Comparison of ENCODE assay signal across 8 mouse cellular contexts in genomic region chr16:50799145-50799794, GRCm38 (mm10).
DNase-seq lines count a peak whose midpoint lies in the region; ATAC-seq and TF ChIP-seq lines count a peak whose summit lies in the region.

No protein-coding gene starts in this region.

- H3K4me2 ChIP-seq in forebrain, postnatal 0 days (ENCODE audit: low read depth) = no peak overlapping the region
- H3K4me2 ChIP-seq in kidney, embryonic 16.5 days (replicated peaks; ENCODE audit: low read depth, low read length) = no peak overlapping the region
- H3K4me2 ChIP-seq in limb, embryonic 14.5 days (replicated peaks; ENCODE audit: low read depth, low read length, severe bottlenecking) = no peak overlapping the region

- 47% methylated on average over 10 of the region's 10 CpGs for WGBS in forebrain, postnatal 0 days
- WGBS in kidney, embryonic 16.5 days = 48% methylated on average over 10 of the region's 10 CpGs
- WGBS in limb, embryonic 14.5 days = 41% methylated on average over 10 of the region's 10 CpGs

- no peak overlapping the region for H3K9ac ChIP-seq in forebrain, postnatal 0 days
- no peak overlapping the region for H3K9ac ChIP-seq in kidney, embryonic 16.5 days (replicated peaks; ENCODE audit: low read length)
- no peak overlapping the region for H3K9ac ChIP-seq in limb, embryonic 14.5 days (ENCODE audit: low read depth, low read length, severe bottlenecking)

- no peaks in the 10 kb centered on the region for H3K4me1 ChIP-seq in forebrain, postnatal 0 days (ENCODE audit: insufficient read depth)
- H3K4me1 ChIP-seq in kidney, embryonic 16.5 days (ENCODE audit: insufficient read depth, low read length) = peaks cover 14% of the 10 kb centered on the region; the same call in 1 of the 2 replicates
- H3K4me1 ChIP-seq in limb, embryonic 14.5 days (ENCODE audit: control insufficient read depth, insufficient read depth, low read length) = no peaks in the 10 kb centered on the region

- H3K9me3 ChIP-seq in forebrain, postnatal 0 days (ENCODE audit: low read length) = no peaks in the 10 kb centered on the region
- H3K9me3 ChIP-seq in kidney, embryonic 16.5 days (ENCODE audit: low read length) = no peaks in the 10 kb centered on the region
- H3K9me3 ChIP-seq in limb, embryonic 14.5 days (ENCODE audit: control insufficient read depth, low read length) = no peaks in the 10 kb centered on the region

- DNase-seq in spleen, postnatal 4 days (ENCODE audit: low spot score in 2 of 2) = peak; percentile 15 to 61
- no peak for DNase-seq in spleen, postnatal 36 days (ENCODE audit: low spot score in 2 of 2)
- peak; percentile 39 to 47 for DNase-seq in cerebellum, adult 18-20 months
- peak; percentile 87 for DNase-seq in forebrain, postnatal 0 days
- peak; percentile 68 for DNase-seq in limb, embryonic 14.5 days (ENCODE audit: low spot score)
- peak; percentile 30 for DNase-seq in retina, adult 2 months (ENCODE audit: low read depth, low spot score)

- peak; percentile 84 for TF ChIP-seq CTCF in forebrain, postnatal 0 days (IDR thresholded peaks at IDR 0.05; ENCODE audit: low read depth)

- no peaks in the 10 kb centered on the region for H3K36me3 ChIP-seq in forebrain, postnatal 0 days (ENCODE audit: insufficient read depth)
- H3K36me3 ChIP-seq in kidney, embryonic 16.5 days (ENCODE audit: insufficient read depth, low read length) = no peaks in the 10 kb centered on the region
- H3K36me3 ChIP-seq in limb, embryonic 14.5 days (ENCODE audit: control insufficient read depth, insufficient read depth, low read length) = no peaks in the 10 kb centered on the region

- TF ChIP-seq POLR2A in limb, embryonic 14.5 days (IDR thresholded peaks at IDR 0.05; ENCODE audit: borderline replicate concordance, extremely low read depth, insufficient read depth, insufficient read length) = no peak

- peak; percentile 91 for ATAC-seq in forebrain, postnatal 0 days
- ATAC-seq in kidney, embryonic 16.5 days (ENCODE audit: low FRiP score, low TSS enrichment) = peak; percentile 73; the same call in 1 of the 2 replicates
- ATAC-seq in limb, embryonic 14.5 days (ENCODE audit: low FRiP score, low read depth) = peak; percentile 60; the same call in 1 of the 2 replicates
- ATAC-seq in monocyte, adult 5-6 weeks (replicated peaks; ENCODE audit: insufficient number of reproducible peaks, low FRiP score, low TSS enrichment, poor library complexity, severe bottlenecking) = no peak

- H3K4me3 ChIP-seq in forebrain, postnatal 0 days (ENCODE audit: low read depth, low read length) = no peak overlapping the region
- no peak overlapping the region for H3K4me3 ChIP-seq in kidney, embryonic 16.5 days (ENCODE audit: low read length)
- H3K4me3 ChIP-seq in limb, embryonic 14.5 days (replicated peaks; ENCODE audit: low read length) = no peak overlapping the region

- H3K27ac ChIP-seq in forebrain, postnatal 0 days (ENCODE audit: low read depth, low read length) = no peak overlapping the region
- H3K27ac ChIP-seq in kidney, embryonic 16.5 days (ENCODE audit: low read length) = no peak overlapping the region
- no peak overlapping the region for H3K27ac ChIP-seq in limb, embryonic 14.5 days (replicated peaks; ENCODE audit: low read depth, low read length)

- no peaks in the 10 kb centered on the region for H3K27me3 ChIP-seq in forebrain, postnatal 0 days (ENCODE audit: insufficient read depth, low read length)
- H3K27me3 ChIP-seq in kidney, embryonic 16.5 days (ENCODE audit: insufficient read depth, low read length) = no peaks in the 10 kb centered on the region
- H3K27me3 ChIP-seq in limb, embryonic 14.5 days (ENCODE audit: control insufficient read depth, insufficient read depth, low read length) = no peaks in the 10 kb centered on the region

Comparison
In these comparisons a context has a peak if more than half of its experiments do, and no peak if none do; other contexts are left out.
1. DNase-seq: peak in spleen, postnatal 4 days (2 of 2), cerebellum, adult 18-20 months (2 of 2), forebrain, postnatal 0 days (single experiment), limb, embryonic 14.5 days (single experiment) and retina, adult 2 months (single experiment); none in spleen, postnatal 36 days (0 of 2).